Mouse (Mus musculus) heart, postnatal 0 days (tissue): ENCODE measurements around the gene Ubash3b. TPM values are rescaled to one million over a fixed set of nuclear protein-coding genes. Genes with fewer than 3 reads are reported as not detected.

Source experiments
- ATAC-seq: fragments of 200-750 bp; cut with Nextera tagmentation; 2 replicates; pipeline ENCODE4 v1.8.0; 2017; ENCODE audit warnings: low read depth, moderate number of reproducible peaks, moderate library complexity; ENCODE audit not compliant: insufficient read depth
- DNase-seq: peaks from one replicate; pipeline ENCODE4 v3.0.0-alpha.2; 2016; ENCODE audit warnings: low spot score
- H3K27ac ChIP-seq: fragments of 300-500 bp; sonication (generic); 2 replicates; pipeline ENCODE4 v1.5.1; 2014; ENCODE audit warnings: low read depth, mild to moderate bottlenecking
- H3K27me3 ChIP-seq: fragments of 300-500 bp; sonication (generic); 2 replicates; pipeline ENCODE4 v1.6.1; 2014; ENCODE audit warnings: low read length, mixed read lengths; ENCODE audit not compliant: control insufficient read depth, insufficient read depth
- H3K36me3 ChIP-seq: fragments of 300-500 bp; sonication (generic); replicated peaks from 2 replicates; pipeline ENCODE4 v1.6.1; 2014; ENCODE audit warnings: low read length, mixed read lengths; ENCODE audit not compliant: control insufficient read depth, insufficient read depth
- H3K4me1 ChIP-seq: fragments of 300-500 bp; sonication (generic); 2 replicates; pipeline ENCODE4 v1.6.1; 2014; ENCODE audit warnings: antibody characterized with exemption; ENCODE audit not compliant: control insufficient read depth, insufficient read depth
- H3K4me2 ChIP-seq: fragments of 300-500 bp; sonication (generic); 2 replicates; pipeline ENCODE4 v1.6.1; 2014; ENCODE audit warnings: low read depth, mild to moderate bottlenecking, low read length, moderate library complexity
- H3K4me3 ChIP-seq: fragments of 300-500 bp; sonication (generic); 2 replicates; pipeline ENCODE4 v1.5.1; 2014; ENCODE audit warnings: low read depth, low read length
- H3K9ac ChIP-seq: fragments of 300-500 bp; sonication (generic); replicated peaks from 2 replicates; pipeline ENCODE4 v1.6.1; 2014; ENCODE audit warnings: low read depth, low read length, mixed read lengths
- H3K9me3 ChIP-seq: fragments of 300-500 bp; sonication (generic); replicated peaks from 2 replicates; pipeline ENCODE4 v1.6.1; 2016; ENCODE audit warnings: low read length; ENCODE audit not compliant: control insufficient read depth
- CTCF ChIP-seq: IDR thresholded peaks from 2 replicates; pipeline ENCODE4 v1.5.1; 2016; ENCODE audit warnings: antibody characterized with exemption, control low read depth, low read depth
- EP300 ChIP-seq: IDR thresholded peaks from 2 replicates; pipeline ENCODE4 v1.6.1; 2016; ENCODE audit warnings: antibody characterized with exemption, low read depth
- WGBS: fragments of 180-500 bp; shearing (Covaris S2); extraction: QIAGEN DNeasy Blood & Tissue Kit; methylation state at CpG from one replicate; pipeline ENCODE4 v1.1.7; 2014; 5-methylcytosine and 5-hydroxymethylcytosine counted together
- polyA plus RNA-seq: library from polyadenylated mRNA; unstranded; fragments of >200 nt; fragmentation: Nextera tagmentation; extraction: Ambion mirVana; gene quantifications from 2 replicates; pipeline ENCODE4 v1.2.1, GENCODE M21; 2015
- total RNA-seq: library from RNA; depleted of rRNA; stranded (reverse); fragments of >200 nt; gene quantifications from 2 replicates; pipeline ENCODE4 v1.2.3, GENCODE M21; 2014; ENCODE audit warnings: low replicate concordance

The Ubash3b gene
- total and polyA plus RNA-seq, 2 experiments from 2014 or later: 4.0 to 6.6 TPM

DNA sequence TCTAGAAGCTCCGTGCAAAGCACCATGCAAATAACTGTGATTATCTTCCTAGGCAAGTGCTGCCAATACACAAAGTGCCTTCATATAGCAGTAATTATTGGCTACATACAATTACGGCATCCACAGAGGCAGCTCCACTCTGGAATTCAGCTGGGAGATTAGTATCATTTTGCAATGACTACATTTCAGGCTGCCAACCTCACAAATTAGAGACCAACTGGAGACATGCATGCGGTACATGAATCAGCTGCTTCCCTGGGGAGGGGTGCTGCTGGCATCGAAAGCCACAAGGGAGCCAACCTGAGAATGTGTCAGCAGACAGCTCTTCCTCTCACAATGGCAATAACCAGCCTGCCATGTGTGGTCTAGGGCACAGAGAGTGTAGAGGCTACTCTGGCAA lies 83.3 kb downstream of the Ubash3b start:
- H3K27ac ChIP-seq: no peak overlapping the region
- H3K4me2 ChIP-seq: no peak overlapping the region
- TF ChIP-seq CTCF: no peak
- TF ChIP-seq EP300: no peak
- no peak for ATAC-seq
- H3K4me1 ChIP-seq: peaks cover 16% of the 10 kb centered on the region
- 79% methylated on average over 4 of the region's 4 CpGs for WGBS
- no peak overlapping the region for H3K9ac ChIP-seq
- DNase-seq: no peak
- no peaks in the 10 kb centered on the region for H3K27me3 ChIP-seq
- no peaks in the 10 kb centered on the region for H3K9me3 ChIP-seq
- no peak overlapping the region for H3K4me3 ChIP-seq
- H3K36me3 ChIP-seq: no peaks in the 10 kb centered on the region

DNA sequence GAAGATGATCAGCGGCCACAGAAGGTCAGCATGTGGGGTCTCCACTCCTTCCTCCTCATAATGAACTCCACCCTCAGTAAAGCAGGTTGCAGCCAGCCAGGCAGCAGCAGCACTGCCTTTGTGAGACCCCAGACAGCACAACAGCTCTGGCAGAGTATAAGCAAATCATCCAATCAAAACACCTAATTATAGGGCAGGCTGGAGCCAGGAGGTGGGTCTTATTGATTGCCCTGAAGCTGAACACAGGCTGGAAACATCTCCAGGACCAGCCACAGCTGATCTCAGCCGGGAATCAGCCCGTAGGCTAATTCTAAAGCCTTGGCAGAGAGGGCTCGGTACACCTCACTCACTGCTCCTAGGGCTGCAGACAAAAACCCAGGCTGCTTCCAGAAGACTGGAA lies 85.3 kb downstream of the Ubash3b start:
- TF ChIP-seq CTCF: no peak
- TF ChIP-seq EP300: no peak
- Histone ChIP-seq H3K27me3 (no peaks in the 10 kb centered on the region), H3K9ac (no peak overlapping the region), H3K9me3 (no peaks in the 10 kb centered on the region), H3K4me3 (no peak overlapping the region), H3K36me3 (no peaks in the 10 kb centered on the region), H3K4me2 (no peak overlapping the region), H3K27ac (no peak overlapping the region), H3K4me1 (peaks cover 11% of the 10 kb centered on the region)
- 76% methylated on average over 4 of the region's 4 CpGs for WGBS
- ATAC-seq (no peak), DNase-seq (no peak)

DNA sequence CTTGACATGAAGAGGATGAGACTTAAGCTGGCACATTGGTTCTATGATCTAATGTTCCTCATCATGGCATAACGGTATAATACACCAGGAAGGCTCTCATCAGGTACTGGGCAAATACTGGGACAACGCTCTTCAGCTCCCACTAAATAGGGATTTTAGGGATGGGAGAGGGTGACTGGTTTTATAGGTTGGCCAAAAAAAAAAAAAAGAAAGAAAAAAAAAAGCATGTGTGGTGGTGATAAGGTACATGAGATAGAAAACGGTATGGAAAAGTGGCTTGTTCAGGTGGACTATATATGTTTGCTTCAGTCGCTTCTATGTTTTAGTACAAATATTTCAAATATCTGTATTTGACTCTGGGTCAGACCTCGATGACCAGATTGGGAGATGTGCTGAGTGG lies 86.0 kb downstream of the Ubash3b start:
- 87% methylated on average over 5 of the region's 5 CpGs for WGBS
- Histone ChIP-seq H3K9ac (no peak overlapping the region), H3K4me1 (peaks cover 5% of the 10 kb centered on the region), H3K9me3 (no peaks in the 10 kb centered on the region), H3K27me3 (no peaks in the 10 kb centered on the region), H3K4me2 (no peak overlapping the region), H3K4me3 (no peak overlapping the region), H3K27ac (no peak overlapping the region), H3K36me3 (no peaks in the 10 kb centered on the region)
- TF ChIP-seq EP300 (no peak), CTCF (no peak)
- ATAC-seq (no peak), DNase-seq (no peak)

DNA sequence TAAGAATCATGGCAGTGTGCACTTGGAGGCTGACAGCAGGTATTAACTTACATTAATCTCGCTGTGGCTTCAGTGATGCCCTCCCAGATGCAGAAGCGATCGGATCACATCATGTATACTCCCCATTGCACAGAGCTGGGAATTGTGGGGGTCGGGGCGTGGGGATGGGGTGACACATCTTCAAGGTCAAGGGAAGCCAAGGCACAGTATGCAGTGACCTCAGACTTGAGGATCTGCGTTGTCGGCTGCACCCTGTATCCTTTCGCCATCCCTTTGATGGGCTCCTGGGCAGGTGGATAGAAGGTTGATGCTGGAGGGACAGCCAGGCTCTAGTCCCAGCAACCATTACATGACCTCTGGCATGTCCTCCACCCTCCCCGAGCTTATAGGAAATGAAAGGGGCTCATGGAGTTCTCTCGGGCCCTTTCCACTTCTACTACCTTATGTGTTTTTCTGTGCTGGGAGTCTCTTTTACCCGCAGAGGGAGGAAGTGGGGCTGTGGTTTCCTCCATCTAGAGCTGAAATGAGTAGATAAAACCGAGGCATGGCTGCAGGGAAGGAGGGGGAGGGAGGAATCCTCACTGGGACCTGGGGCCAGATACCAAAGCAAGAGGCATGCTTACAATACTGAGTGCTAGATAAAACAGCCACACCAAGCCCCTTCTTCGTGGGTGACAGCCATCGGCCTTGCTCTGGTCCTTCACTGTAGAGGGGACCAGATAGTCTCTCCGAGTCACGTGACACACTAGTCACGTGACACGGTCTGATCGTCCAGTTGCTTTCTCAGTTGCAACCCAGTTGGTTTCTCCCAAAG lies 88.1 kb downstream of the Ubash3b start:
- H3K36me3 ChIP-seq: no peaks in the 10 kb centered on the region
- no peaks in the 10 kb centered on the region for H3K27me3 ChIP-seq
- TF ChIP-seq EP300 (no peak), CTCF (no peak)
- H3K4me3 ChIP-seq: no peak overlapping the region
- peak overlapping the region; percentile 5; the same call in 1 of the 2 replicates for H3K4me2 ChIP-seq
- DNase-seq (no peak), ATAC-seq (no peak)
- WGBS: 57% methylated on average over 19 of the region's 19 CpGs
- peak overlapping the region; percentile 35; the same call in 1 of the 2 replicates for H3K27ac ChIP-seq
- H3K9ac ChIP-seq: no peak overlapping the region
- H3K9me3 ChIP-seq: no peaks in the 10 kb centered on the region
- H3K4me1 ChIP-seq: peaks cover 4% of the 10 kb centered on the region

DNA sequence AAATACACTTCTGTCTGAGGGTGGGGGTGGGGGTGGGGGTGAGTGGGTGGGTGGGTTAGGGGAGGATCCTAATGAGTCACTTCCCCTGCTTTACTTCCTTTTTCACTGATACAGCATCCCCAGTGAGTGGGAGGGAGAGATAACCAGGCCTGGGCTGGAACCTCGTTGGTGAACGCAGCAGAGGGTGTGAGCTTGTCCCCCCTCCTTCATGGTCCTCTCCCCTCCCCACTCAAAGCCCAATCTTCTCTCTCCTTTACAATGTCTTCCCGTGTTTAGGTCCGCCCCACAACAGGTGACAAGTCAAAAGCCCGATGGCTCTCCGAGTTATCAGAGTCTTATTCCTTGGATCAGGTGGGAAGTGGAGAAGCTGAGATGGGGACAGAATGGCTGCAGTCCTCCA lies 88.7 kb downstream of the Ubash3b start:
- Histone ChIP-seq H3K27me3 (no peaks in the 10 kb centered on the region), H3K9me3 (no peaks in the 10 kb centered on the region), H3K4me1 (peaks cover 8% of the 10 kb centered on the region), H3K27ac (no peak overlapping the region), H3K36me3 (no peaks in the 10 kb centered on the region), H3K9ac (no peak overlapping the region), H3K4me2 (no peak overlapping the region; the same call in 1 of the 2 replicates), H3K4me3 (no peak overlapping the region)
- DNase-seq (no peak), ATAC-seq (peak; percentile 25)
- WGBS: 56% methylated on average over 6 of the region's 6 CpGs
- TF ChIP-seq EP300 (no peak), CTCF (no peak)
